Comparison of ENCODE assay signal across 10 mouse cellular contexts in genomic region chr6:141797837-141798236, GRCm38 (mm10). TPM values are rescaled to one million over a fixed set of nuclear protein-coding genes. Genes with fewer than 3 reads are reported as not detected.
DNase-seq lines count a peak whose midpoint lies in the region; ATAC-seq and TF ChIP-seq lines count a peak whose summit lies in the region.
"Had no signal": no experiment of that assay in that cellular context is flagged by ENCODE, and none has a peak within 500 bp of the region (broad histone marks: within the 10 kb centered on the region; RNA-seq: fewer than 3 reads in every experiment).

No protein-coding gene starts in this region.

- H3K4me3 ChIP-seq in gastrocnemius, adult 2 months, result no peak overlapping the region
- no peak overlapping the region for H3K4me3 ChIP-seq in forebrain, embryonic 15.5 days
- H3K4me3 ChIP-seq in kidney, adult 2 months (ENCODE audit: insufficient read depth, low read depth, low read length), result no peak overlapping the region
- H3K4me3 ChIP-seq in limb, embryonic 11.5 days (ENCODE audit: low read depth, low read length), result no peak overlapping the region
- no peak overlapping the region for H3K4me3 ChIP-seq in neural tube, embryonic 15.5 days (replicated peaks)

- H3K4me2 ChIP-seq in forebrain, embryonic 15.5 days (replicated peaks), result no peak overlapping the region
- no peak overlapping the region for H3K4me2 ChIP-seq in limb, embryonic 11.5 days (ENCODE audit: low read depth, severe bottlenecking)
- no peak overlapping the region for H3K4me2 ChIP-seq in neural tube, embryonic 15.5 days

- no peaks in the 10 kb centered on the region for H3K27me3 ChIP-seq in forebrain, embryonic 15.5 days
- no peaks in the 10 kb centered on the region for H3K27me3 ChIP-seq in kidney, adult 2 months (replicated peaks; ENCODE audit: control insufficient read depth, insufficient read depth, low read length)
- no peaks in the 10 kb centered on the region for H3K27me3 ChIP-seq in limb, embryonic 11.5 days (ENCODE audit: control insufficient read depth, insufficient read depth, low read length)
- no peaks in the 10 kb centered on the region for H3K27me3 ChIP-seq in neural tube, embryonic 15.5 days (replicated peaks)

- ATAC-seq in forebrain, embryonic 15.5 days (replicated peaks), result peak; percentile 74; the same call in 1 of the 2 replicates
- peak; percentile 81; the same call in 1 of the 2 replicates for ATAC-seq in limb, embryonic 11.5 days (ENCODE audit: insufficient number of reproducible peaks, low FRiP score, low TSS enrichment, low read depth)
- peak; percentile 65; the same call in 1 of the 2 replicates for ATAC-seq in neural tube, embryonic 15.5 days (ENCODE audit: low FRiP score)
- ATAC-seq in erythroblast, adult 5-6 weeks (replicated peaks; ENCODE audit: low FRiP score, poor library complexity, severe bottlenecking), result no peak

- no peak for TF ChIP-seq POLR2A in kidney, adult 2 months (IDR thresholded peaks at IDR 0.05; ENCODE audit: low read depth, low read length)

- no peaks in the 10 kb centered on the region for H3K4me1 ChIP-seq in forebrain, embryonic 15.5 days
- no peaks in the 10 kb centered on the region for H3K4me1 ChIP-seq in kidney, adult 2 months (ENCODE audit: control insufficient read depth, insufficient read depth, low read length)
- H3K4me1 ChIP-seq in limb, embryonic 11.5 days (ENCODE audit: control insufficient read depth, insufficient read depth, low read length), result no peaks in the 10 kb centered on the region
- H3K4me1 ChIP-seq in neural tube, embryonic 15.5 days, result no peaks in the 10 kb centered on the region

- WGBS in forebrain, embryonic 15.5 days, result 23% methylated on average over 1 of the region's 1 CpGs
- 38% methylated on average over 1 of the region's 1 CpGs for WGBS in kidney, adult 2 months
- 22% methylated on average over 1 of the region's 1 CpGs for WGBS in limb, embryonic 11.5 days
- 38% methylated on average over 1 of the region's 1 CpGs for whole genome bisulfite sequencing in neural tube, embryonic 15.5 days

- peak; percentile 38 for TF ChIP-seq CTCF in gastrocnemius, adult 2 months (IDR thresholded peaks at IDR 0.05)
- peak; percentile 60 for TF ChIP-seq CTCF in kidney, adult 2 months (conservative IDR thresholded peaks at IDR 0.05; ENCODE audit: insufficient read depth, insufficient read length, low read depth, low read length)

- no peak overlapping the region for H3K27ac ChIP-seq in gastrocnemius, adult 2 months
- no peak overlapping the region for H3K27ac ChIP-seq in forebrain, embryonic 15.5 days (replicated peaks)
- no peak overlapping the region for H3K27ac ChIP-seq in kidney, adult 2 months (ENCODE audit: insufficient read depth, low read depth, low read length)
- H3K27ac ChIP-seq in limb, embryonic 11.5 days (replicated peaks; ENCODE audit: low read depth, low read length), result no peak overlapping the region
- H3K27ac ChIP-seq in neural tube, embryonic 15.5 days (replicated peaks), result no peak overlapping the region
- H3K27ac ChIP-seq: macrophage had no signal

- H3K9ac ChIP-seq in forebrain, embryonic 15.5 days (replicated peaks), result no peak overlapping the region
- no peak overlapping the region for H3K9ac ChIP-seq in limb, embryonic 11.5 days (ENCODE audit: low read length)
- H3K9ac ChIP-seq in neural tube, embryonic 15.5 days (replicated peaks), result no peak overlapping the region

- intact Hi-C loops in gastrocnemius, adult 2 months (cut with DNase I), result no loop called here
- intact Hi-C loops in gastrocnemius, postnatal 36 days (cut with DNase I), result no loop called here

- DNase-seq in gastrocnemius, adult 2 months, result peak; percentile 16
- no peak for DNase-seq in gastrocnemius, postnatal 36 days
- peak; percentile 54 for DNase-seq in adrenal gland, postnatal 14 days
- DNase-seq in kidney, adult 2 months, result peak; percentile 59
- DNase-seq in limb, embryonic 11.5 days (ENCODE audit: low spot score), result peak; percentile 55

- H3K36me3 ChIP-seq in forebrain, embryonic 15.5 days, result no peaks in the 10 kb centered on the region
- H3K36me3 ChIP-seq in kidney, adult 2 months (ENCODE audit: control insufficient read depth, insufficient read depth, low read length), result no peaks in the 10 kb centered on the region
- H3K36me3 ChIP-seq in limb, embryonic 11.5 days (ENCODE audit: control insufficient read depth, insufficient read depth, low read length), result no peaks in the 10 kb centered on the region
- H3K36me3 ChIP-seq in neural tube, embryonic 15.5 days, result no peaks in the 10 kb centered on the region

- no peaks in the 10 kb centered on the region for H3K9me3 ChIP-seq in forebrain, embryonic 15.5 days
- no peaks in the 10 kb centered on the region for H3K9me3 ChIP-seq in limb, embryonic 11.5 days (ENCODE audit: control insufficient read depth, low read length)
- no peaks in the 10 kb centered on the region for H3K9me3 ChIP-seq in neural tube, embryonic 15.5 days (replicated peaks)

RNA-seq across cellular contexts. Expression of gene Gm5724, which starts 24.2 kb away (rescaled TPM):
- total RNA-seq in gastrocnemius, adult 2 months (2021), result not detected
- not detected for total RNA-seq in gastrocnemius, postnatal 36 days (2021)
- total RNA-seq in adrenal gland, postnatal 14 days (2021), result not detected in 2 replicates
- not detected in 2 replicates for polyA plus RNA-seq in forebrain, embryonic 15.5 days (2015; fragmentation: Nextera tagmentation; extraction: Ambion mirVana)
- polyA plus RNA-seq in kidney, adult 2 months (2012; rRNA removed), result not detected in 2 replicates
- not detected in 2 replicates for polyA plus RNA-seq in limb, embryonic 11.5 days (2014; fragmentation: Nextera tagmentation; extraction: Ambion mirVana)
- not detected in 2 replicates for polyA plus RNA-seq in neural tube, embryonic 15.5 days (2015; fragmentation: Nextera tagmentation; extraction: Ambion mirVana)
- total RNA-seq in erythroblast, adult 5-6 weeks (2015; ENCODE audit: low replicate concordance), result not detected in 2 replicates
- not detected in 2 replicates for total RNA-seq in erythroblast, adult 5-6 weeks (2017; ENCODE audit: low replicate concordance)
- polyA plus RNA-seq: frontal cortex, adult 2 months; macrophage had no signal

RNA-seq across cellular contexts. Expression of gene Slco1a4, which starts 58.2 kb away (rescaled TPM):
- total RNA-seq in gastrocnemius, adult 2 months (2021), result under 1 TPM in 1 of 2 experiments, not detected in 1; 0.10 TPM
- under 1 TPM in 1 of 2 experiments, not detected in 1; 0.12 TPM for total RNA-seq in gastrocnemius, postnatal 36 days (2021)
- 1.3 and 13.3 TPM in 2 replicates for total RNA-seq in adrenal gland, postnatal 14 days (2021)
- 2.0 and 3.4 TPM in 2 replicates for polyA plus RNA-seq in forebrain, embryonic 15.5 days (2015; fragmentation: Nextera tagmentation; extraction: Ambion mirVana)
- polyA plus RNA-seq in kidney, adult 2 months (2012; rRNA removed), result 0.50 and 0.70 TPM in 2 replicates
- polyA plus RNA-seq in limb, embryonic 11.5 days (2014; fragmentation: Nextera tagmentation; extraction: Ambion mirVana), result not detected in 2 replicates
- 0.04 and 0.10 TPM in 2 replicates for polyA plus RNA-seq in neural tube, embryonic 15.5 days (2015; fragmentation: Nextera tagmentation; extraction: Ambion mirVana)
- not detected in 2 replicates for total RNA-seq in erythroblast, adult 5-6 weeks (2015; ENCODE audit: low replicate concordance)
- not detected in 2 replicates for total RNA-seq in erythroblast, adult 5-6 weeks (2017; ENCODE audit: low replicate concordance)
- polyA plus RNA-seq: macrophage had no signal

Comparison
In these comparisons a context has a peak if more than half of its experiments do, and no peak if none do; other contexts are left out.
1. DNase-seq: peak in gastrocnemius, adult 2 months (single experiment), adrenal gland, postnatal 14 days (single experiment), kidney, adult 2 months (single experiment) and limb, embryonic 11.5 days (single experiment); none in gastrocnemius, postnatal 36 days (0 of 2).